Mouse (Mus musculus) WW6 (cell line): ENCODE results near the gene Tgfa.

Experiments used
- DNase-seq: peaks from one replicate; pipeline ENCODE4 v3.0.0-alpha.2; 2013; ENCODE audit warnings: low read depth, low spot score

The Tgfa gene

DNA sequence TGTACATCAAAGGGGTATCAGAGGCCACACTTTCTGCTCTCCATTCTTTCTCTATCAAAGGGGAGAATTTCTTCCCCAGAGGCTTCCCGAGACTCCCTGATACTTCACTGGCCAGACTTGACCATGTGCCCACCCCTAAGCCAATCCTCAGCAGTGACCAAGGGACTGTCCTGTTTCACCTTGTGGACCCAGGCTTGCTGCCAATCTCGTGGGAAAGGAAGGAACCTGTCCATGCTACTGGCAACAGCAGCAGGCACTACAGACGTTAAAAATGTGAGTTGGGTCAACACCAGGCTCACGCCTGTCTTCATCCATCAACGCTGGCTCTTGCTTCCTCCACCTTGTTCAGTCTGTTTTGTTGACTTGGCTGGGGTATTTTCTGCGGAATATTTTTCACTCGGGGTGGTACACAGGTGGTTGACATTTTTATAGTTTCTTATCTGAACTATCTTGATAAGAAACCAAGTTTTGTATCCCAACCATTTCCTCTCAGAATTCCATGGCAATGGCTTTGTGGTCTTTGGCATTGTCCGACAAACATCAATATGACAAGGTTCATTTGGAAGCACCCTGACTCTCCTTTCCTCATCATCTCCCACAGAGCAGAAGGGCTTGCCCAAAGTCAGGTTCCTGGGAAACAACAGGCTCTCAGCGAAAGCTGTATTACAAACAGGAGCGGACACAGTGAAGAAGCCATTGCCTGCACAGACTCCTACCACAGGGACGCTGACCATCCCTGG, 6.1 kb upstream of the Tgfa start:
- DNase-seq, result no peak

DNA sequence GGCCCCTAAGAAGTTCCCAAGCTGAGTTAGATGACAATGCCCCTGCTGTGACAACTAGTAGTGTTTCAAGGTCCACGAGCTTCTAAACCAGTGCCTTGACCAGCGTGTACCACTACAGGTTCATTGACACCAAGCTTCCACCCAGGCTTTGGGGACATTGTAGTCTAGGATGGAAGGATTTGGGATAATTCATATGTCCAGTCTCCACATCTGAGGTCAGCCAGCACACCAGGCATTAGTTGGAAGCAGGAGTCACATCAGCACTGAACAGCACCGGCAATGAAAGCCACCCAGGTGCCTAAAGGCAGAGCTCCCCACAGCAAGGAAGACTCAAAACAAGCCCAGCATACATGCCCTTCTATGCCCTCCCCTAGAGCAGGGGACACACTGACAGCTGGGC, 4.4 kb upstream of the Tgfa start:
- DNase-seq, result no peak

DNA sequence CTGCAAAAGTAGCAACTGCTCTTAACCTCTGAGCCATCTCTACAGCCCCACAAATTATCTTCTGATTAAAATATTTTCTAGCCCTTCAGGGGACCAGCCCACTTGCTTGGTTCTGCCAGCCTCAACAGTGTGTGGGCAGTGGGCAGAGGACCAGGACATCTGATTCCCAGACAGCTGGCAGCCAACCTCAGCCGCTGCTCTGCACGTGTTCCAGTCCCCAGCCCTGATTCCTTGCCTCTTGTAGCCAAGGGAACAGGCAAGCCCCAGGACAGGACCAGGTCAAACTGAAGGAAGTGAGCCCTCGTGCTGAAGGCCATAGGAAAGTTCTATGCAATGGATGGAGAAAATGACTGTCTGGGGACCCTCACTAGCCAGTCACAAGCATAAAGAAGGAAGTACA, 2.0 kb upstream of the Tgfa start:
- DNase-seq, result no peak

DNA sequence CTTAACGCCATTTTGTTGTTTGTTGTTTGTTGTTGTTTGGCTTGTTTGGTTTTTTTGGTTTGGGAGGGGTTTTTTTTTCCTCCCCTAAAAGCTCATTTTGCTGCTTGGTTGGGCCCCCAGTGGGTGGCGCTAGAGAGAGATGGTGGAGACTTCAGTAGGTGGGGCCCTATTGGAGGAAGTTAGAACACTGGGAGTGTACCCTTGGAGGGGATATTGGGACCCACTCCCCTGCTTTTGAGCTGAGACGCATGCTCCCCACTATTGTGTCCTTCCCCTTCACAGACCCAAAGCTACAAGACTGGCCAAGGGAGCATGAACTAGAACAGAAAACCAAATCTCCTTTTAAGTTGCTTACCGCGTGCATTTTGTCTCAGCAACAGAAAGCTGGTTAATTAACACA, 1.1 kb upstream of the Tgfa start:
- peak; percentile 26 for DNase-seq

DNA sequence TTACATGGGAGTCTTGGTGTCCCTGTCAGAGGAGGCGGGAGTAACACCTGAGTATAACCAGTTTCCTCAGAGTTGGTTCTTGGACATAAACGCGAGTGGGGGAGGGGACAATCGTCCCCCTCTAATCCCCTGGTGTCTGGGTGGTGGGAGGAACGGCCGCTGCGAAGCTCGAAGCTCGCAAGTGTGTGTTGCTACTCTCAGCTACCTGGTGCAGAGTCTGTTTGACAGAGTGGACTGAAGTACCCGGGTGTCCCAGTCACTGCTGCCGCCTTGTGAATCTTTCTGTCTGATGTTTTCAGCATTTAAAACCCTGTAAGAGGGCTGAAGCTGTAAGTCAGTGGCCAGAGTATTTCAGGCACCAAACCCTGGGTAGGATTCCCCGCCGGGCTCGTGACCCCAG, 1.0 kb downstream of the Tgfa start:
- no peak for DNase-seq

DNA sequence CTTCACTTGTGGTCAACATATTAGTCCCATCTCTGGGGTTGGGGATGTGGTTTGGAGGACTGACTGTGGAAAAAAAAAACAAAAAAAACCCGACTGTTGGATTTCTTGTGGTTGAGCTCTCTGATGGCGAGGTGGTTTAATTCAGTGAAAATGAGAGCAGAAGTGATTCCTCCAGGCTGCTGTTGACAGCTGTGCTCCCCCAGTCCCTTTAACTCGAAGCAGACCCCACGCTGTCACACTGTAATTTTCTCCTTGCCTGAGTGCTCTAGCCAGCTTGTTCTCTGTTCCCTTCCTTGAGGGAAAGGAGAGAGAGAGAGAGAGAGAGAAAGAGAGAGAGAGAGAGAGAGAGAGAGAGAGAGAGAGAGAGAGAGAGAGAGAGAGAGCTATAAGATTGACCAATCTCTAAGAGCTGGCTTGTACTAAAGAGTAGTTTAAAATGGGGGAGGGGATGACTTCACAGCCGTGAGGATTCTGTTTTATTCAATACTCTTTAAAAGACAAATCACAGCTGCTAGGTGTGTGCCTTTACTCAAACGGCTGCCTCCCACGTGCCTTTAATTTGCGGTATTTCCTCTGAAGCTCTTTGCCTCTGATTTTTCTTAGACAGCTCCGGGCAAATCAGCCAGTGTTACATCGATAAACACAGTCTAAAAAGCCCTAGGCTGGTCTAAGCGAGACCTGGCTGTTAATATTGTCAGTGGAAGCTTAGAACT, 2.3 kb downstream of the Tgfa start:
- DNase-seq, result no peak

DNA sequence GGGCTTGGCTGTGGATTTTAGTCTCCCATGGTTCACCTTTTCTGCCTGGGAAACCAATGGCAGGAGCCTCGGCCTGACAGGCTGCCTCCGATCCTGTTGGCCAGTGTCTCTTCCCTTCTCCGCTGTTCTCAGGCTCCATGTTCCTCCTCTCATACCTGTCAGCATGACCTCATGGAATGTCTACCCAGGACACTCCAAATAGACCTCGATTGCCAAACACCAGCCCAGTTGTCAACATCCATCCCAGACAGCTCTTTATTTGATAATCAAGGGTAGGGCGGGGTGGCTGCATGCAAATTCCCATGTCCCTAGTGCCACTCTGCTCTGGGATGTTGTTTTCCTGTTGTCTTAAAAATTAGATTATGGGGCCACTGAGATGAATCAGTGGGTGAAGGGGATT, 5.9 kb downstream of the Tgfa start:
- DNase-seq, result no peak

DNA sequence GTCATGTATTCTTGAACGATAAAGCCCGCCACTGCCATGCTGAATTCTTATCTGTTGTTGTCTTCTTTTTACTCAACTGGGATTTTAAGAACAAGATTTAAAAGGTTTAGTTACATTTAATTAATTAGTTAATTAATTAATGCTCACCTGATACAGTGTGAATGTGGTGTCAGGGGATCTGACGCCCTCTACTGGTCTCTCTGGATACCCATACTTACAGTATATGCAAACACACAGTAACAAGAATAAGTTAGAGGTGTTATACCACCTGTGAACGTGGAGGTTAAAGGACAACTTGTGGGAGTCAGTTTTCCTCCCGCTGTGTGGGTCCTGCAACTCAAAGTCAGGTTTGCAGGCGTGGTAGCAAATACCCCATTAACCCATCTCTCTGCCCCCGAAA, 8.1 kb downstream of the Tgfa start:
- DNase-seq, result no peak

DNA sequence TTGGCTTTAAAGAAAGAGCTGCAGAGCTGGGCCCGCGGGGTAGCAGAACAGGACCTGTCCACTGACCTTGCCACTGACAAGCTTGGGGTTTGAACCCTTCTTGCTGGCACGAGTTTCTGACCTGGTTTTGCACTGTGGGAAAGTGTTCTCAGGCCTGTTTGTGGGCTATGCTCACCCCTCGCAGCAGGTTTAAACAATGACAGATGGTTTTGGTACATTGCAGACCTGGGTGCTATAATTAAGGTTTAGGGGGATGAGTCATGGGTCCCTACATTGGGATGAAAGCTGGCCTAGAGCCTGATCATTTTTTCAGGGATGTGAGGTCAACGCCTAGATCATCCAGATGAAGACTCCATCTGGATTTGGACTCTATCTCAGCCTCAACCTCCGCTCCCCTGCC, 11.0 kb downstream of the Tgfa start:
- DNase-seq, result no peak

DNA sequence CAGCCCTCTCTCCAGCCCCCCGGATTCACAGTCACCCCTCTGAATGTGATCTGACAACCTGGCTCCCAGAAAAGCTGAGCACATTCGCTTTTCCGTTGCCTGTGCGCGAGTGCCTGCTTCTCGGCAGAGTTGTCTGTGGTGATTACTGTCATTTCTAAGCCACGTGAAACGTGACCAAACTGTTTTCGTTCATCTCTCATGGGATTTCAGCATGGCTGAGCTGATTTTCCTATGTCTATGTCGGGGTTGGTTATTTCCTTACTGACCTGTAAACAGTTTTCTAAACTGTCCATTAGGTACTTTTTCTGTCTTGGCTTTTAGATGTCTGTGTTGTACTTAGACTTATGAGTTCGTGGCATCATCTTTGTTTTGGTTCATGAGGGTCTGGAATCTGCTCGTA, 12.0 kb downstream of the Tgfa start:
- no peak for DNase-seq

DNA sequence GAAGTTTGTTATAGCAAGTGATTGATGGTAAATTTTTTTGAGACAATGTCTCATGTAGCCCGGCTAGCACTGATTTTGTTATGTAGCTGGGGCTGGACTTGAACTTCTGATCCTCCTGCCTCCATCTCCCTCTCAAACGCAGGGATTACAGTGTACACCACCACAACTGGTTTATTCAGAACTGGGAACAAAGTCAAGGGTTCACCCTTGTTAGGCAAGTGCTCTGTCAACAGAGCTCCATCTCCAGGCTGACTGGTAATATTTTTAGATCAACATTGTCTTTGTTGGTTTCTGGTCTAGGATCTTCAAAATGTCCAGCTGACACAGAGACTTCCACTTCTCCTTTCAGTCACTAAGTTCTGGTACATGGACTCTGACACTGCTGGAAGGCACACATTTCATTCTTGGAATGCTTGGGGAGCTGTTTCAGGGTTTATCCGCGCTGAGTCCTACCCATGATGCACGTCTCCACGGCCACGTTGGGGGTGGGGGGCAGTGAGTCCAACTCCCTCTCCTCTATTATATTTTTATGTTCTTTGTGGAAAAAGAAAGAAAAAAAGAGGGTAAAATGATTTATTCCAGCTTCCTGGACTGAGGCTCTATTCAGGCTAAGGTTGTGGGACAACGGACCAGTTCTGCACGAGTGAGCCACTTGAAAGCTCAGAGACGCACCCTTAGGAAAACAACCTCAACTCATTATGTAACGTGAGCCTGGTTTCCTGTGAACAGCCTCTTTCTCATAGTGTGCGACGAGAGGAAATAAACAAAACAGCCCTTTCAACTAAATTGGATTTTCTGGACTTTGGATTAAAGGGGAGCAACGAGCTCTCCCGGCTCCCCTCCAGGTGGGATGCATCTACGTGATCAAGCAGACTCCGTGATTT, 14.4 kb downstream of the Tgfa start:
- DNase-seq, result no peak

DNA sequence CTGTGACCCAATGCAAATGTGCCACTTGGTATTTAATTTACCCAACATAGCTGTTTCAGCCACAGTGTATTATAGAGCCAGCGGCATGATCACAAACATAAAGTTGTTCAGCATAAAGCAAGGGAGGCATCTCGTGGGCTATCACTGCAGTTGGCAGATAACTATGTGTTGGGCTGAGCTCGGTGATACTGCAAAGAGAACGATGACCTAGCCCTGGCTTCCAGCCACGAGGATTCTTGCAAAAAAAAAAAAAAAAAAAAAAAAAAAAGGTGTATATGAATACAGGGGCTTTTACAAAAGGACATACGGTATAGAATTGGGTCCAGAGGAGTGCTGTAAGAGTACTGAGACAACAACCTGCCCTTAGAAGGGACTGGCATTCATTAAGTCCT, 15.0 kb downstream of the Tgfa start:
- no peak for DNase-seq

DNA sequence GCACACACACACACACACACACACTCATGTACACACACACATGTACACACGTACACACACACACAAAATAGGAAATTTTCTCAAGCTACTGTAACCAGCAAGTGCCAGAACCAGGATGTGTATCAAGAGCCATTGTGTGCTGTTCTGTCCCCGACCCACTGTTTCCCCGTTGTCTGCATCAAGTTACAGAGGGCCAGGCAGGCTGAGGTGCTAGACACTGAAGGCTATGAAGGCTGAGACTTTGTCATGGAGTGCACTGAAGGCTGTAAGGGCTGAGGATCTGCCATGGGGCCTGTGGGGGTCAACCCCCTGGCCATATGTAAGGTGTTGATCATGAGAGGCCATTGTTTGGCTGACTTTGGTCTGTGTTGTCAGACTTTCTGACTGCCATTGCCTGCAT, 15.6 kb downstream of the Tgfa start:
- DNase-seq, result no peak

DNA sequence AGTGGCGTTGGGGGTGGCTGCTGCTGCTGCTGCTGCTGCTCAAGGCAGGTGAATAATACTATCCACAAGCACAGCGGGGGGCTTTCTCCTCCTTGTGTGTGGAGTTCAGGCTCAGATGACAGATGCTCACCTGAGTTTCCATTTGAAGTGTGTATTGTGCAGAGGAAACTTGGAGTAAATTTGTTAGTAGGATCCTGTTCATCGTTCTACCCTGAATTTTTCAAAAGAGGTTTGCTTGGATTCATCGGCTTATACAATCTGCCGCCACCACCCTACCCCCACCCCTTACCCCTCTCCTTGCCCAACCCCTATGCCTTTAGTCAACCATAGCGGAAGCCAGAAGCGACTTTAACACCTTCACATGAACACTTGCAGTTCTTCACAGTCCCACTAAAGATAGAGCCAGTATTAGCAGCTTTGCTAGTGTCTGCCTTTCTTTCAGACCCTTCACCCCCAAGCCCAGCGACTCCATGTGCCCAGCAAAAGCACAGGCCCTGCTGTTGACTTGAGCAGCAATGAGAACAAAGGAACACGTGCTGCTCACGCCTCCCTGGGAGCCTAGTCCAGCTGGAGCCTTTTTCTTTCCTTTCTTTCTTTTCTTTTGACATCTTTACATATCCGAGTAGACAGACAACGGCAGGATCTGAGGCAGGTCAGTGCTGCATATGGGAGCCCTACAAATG, 16.2 kb downstream of the Tgfa start:
- no peak for DNase-seq

DNA sequence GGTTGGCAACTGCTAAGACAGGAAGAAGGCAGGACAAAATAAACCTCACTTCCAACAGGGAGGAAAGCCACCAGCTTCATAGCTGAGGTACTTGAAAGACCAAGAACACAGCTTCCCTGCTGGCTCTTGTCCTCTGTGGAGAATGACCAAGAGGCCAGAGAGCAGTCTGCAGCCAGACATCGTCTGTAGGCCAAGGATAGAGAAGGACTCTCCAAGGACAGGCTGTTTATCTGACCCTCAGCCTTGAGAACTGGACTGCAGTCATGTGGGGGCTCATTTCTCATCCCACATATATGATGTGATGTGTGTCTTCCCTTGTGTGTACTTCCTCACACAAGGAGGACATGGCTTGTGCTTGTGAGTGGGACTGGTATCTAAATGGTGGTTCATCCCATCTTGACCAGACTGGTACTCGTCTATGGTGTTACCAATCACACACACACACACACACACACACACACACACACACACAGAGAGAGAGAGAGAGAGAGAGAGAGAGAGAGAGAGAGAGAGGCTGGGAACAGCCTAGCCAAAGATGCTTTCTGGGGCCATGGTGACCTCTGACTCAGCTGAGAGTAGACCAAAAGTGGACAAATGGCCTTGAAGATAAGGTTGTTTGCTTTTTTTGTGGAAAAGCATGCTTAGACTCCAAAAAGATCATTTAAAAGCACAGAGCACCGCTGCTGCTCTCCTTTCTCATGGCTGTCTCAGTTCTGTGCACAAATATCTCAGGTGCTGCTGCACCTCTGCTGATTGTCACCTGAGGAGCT, 18.0 kb downstream of the Tgfa start:
- DNase-seq, result no peak

DNA sequence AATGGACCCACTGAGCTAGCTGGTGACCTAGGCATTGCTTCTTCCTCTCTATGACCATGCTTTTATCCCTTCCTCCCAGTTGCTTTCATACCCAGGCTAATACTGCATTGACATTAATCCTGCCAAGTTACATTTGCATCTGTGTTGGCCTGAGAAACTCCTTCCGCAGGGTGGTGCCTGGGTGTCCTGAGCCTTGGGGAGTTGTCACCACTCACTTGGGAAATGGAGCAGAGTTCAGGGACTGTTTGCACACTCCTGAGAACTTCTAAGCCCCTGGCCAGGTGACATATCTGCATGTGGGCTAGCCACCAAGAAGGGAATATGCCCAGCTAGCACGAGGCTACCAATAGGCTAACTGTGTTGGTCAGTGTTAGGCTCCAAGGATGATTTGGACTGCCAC, 23.0 kb downstream of the Tgfa start:
- no peak for DNase-seq

DNA sequence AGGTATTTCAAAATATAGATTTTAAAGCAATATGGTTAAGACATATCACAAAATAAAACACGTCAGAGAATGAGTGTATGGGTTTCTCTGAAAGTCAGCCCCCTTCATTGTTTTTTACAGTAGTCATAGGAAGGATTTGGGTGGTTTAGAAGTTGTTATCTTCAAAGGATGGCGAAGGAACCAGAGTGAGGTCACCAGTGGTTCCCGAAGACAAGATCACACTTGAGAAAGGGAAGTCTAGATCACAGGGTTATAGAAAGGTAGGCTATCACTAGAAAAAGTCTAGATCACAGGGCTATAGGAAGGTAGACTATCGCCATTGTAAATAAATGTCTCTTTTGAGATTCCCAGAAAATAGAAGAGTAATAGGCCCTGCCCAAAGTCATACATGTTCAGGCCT, 23.7 kb downstream of the Tgfa start:
- no peak for DNase-seq

DNA sequence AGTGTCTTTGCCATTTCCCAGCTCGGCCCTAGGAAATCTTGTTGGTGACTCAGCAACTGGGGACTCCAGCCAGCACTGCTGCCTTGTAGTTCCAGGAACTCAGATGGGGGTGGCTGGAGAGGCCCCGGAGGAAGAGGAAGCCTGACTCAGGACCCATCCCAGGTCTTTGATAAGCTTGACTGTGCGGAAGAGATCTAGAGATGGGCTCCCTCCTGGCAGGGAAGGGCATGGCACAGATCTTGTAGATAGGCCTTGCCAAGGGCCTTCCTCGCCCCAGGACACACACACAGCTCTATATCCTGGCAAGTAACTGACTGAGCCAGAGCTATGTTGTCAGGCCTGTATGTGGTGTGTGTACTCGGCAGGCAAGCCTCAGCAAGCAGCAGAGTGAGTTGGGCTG, 24.5 kb downstream of the Tgfa start:
- no peak for DNase-seq

DNA sequence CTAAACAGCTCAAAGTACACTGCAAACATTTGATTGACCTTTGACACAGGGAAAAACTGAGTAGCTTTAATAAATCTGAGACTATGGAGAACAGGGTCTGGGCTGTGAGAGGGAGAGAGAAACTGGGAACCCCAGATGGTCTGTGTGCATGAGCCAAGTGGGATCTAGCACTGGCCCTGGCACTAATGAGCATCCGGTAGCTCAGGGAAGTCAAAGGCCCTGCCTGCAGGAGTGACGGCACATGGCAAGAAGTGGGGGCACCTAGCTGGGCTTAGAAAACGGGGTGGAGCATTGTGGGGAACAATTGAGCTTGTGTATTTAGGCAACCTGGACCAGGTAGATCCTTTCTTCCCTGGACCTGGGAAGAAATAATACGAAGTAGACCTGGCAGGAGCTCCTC, 25.1 kb downstream of the Tgfa start:
- no peak for DNase-seq

DNA sequence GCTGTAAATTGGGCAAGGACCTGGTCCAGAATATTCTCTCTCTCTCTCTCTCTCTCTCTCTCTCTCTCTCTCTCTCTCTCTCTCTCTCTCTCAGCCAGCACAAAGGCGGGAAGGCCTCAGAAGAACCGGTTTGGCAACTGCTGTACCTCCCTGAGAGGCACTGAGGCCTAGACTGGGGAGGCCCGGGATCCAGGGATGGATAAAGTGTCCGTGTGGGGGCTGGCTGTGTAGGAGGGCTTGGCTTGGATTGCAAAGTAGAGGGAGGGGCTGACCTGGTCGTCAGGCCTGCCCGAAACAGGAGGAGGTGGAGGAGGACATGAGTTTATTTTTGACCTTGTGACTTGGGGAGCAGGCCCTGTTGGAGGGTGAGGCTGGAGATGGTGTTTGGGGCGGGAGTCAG, 27.4 kb downstream of the Tgfa start:
- DNase-seq, result no peak

DNA sequence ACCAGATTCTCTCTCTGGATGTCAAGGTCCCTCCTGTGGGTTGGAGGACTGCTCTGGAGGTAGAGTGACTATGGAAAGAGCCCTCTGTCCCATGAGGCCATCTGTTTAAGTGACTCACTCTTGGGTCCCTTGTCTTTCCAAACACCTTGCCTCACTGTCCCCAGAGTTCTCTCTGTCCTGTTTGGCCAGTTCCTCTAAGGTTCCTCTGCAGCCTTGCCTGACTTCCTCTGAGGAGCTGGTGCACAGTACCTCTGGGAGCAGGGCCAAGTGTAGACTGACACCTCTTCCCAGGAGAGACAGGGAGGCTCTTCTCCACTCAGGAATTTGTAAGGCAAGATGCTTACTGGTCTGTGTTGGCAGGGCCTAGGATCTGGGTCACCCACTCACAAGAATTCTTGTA, 30.6 kb downstream of the Tgfa start:
- no peak for DNase-seq
